In genomic region chr15:8589503-8590116, GRCm38 (mm10) we compare ENCODE assay signal across 8 mouse cellular contexts.
DNase-seq lines count a peak whose midpoint lies in the region; ATAC-seq and TF ChIP-seq lines count a peak whose summit lies in the region.

No protein-coding gene starts in this region.

- no peak for TF ChIP-seq POLR2A in cerebellum, adult 2 months (IDR thresholded peaks at IDR 0.05; ENCODE audit: borderline replicate concordance, insufficient read depth, low read length)

- peak; percentile 52 for DNase-seq in kidney, adult 11 months
- peak; percentile 58 to 75 for DNase-seq in cerebellum, adult 2 months
- DNase-seq in forelimb bud, embryonic 11.5 days (ENCODE audit: low read depth, low spot score), result peak; percentile 84
- peak; percentile 86 for DNase-seq in hindlimb bud, embryonic 11.5 days (ENCODE audit: extremely low spot score, low read depth, low spot score)
- DNase-seq in left cerebral cortex, adult 9 months (ENCODE audit: low spot score in 2 of 2), result peak; percentile 19 to 86
- peak; percentile 75 for DNase-seq in midbrain, embryonic 10.5 days (ENCODE audit: low spot score)
- DNase-seq in spleen, adult 12 weeks (ENCODE audit: low spot score), result peak; percentile 58

- no peak overlapping the region; the same call in 1 of the 2 replicates for H3K4me2 ChIP-seq in kidney, embryonic 14.5 days (replicated peaks; ENCODE audit: low read depth, low read length)

- 20% methylated on average over 11 of the region's 11 CpGs for WGBS in kidney, embryonic 14.5 days
- WGBS in cerebellum, adult 2 months, result 19% methylated on average over 11 of the region's 11 CpGs
- WGBS in midbrain, embryonic 10.5 days, result 24% methylated on average over 11 of the region's 11 CpGs

- no peak overlapping the region for H3K27ac ChIP-seq in kidney, embryonic 14.5 days (ENCODE audit: low read depth, low read length)
- H3K27ac ChIP-seq in cerebellum, adult 2 months (ENCODE audit: insufficient read depth, low read length), result no peak overlapping the region
- no peak overlapping the region for H3K27ac ChIP-seq in midbrain, embryonic 10.5 days (replicated peaks)

- no peaks in the 10 kb centered on the region for H3K27me3 ChIP-seq in kidney, embryonic 14.5 days (ENCODE audit: control insufficient read depth, insufficient read depth, low read length)
- H3K27me3 ChIP-seq in cerebellum, adult 2 months (ENCODE audit: control insufficient read depth, insufficient read depth, low read length), result no peaks in the 10 kb centered on the region
- H3K27me3 ChIP-seq in midbrain, embryonic 10.5 days (ENCODE audit: low read depth, poor library complexity, severe bottlenecking), result no peaks in the 10 kb centered on the region

- no peaks in the 10 kb centered on the region for H3K9me3 ChIP-seq in kidney, embryonic 14.5 days (ENCODE audit: control insufficient read depth, low read length)
- H3K9me3 ChIP-seq in midbrain, embryonic 10.5 days (replicated peaks), result no peaks in the 10 kb centered on the region

- H3K4me1 ChIP-seq in kidney, embryonic 14.5 days (ENCODE audit: control insufficient read depth, insufficient read depth, low read length), result no peaks in the 10 kb centered on the region
- H3K4me1 ChIP-seq in cerebellum, adult 2 months (ENCODE audit: control insufficient read depth, insufficient read depth, low read length), result no peaks in the 10 kb centered on the region
- H3K4me1 ChIP-seq in midbrain, embryonic 10.5 days, result no peaks in the 10 kb centered on the region

- H3K4me3 ChIP-seq in kidney, embryonic 14.5 days (ENCODE audit: low read length), result no peak overlapping the region
- H3K4me3 ChIP-seq in cerebellum, adult 2 months (replicated peaks; ENCODE audit: insufficient read depth, low read depth, low read length), result no peak overlapping the region
- no peak overlapping the region for H3K4me3 ChIP-seq in midbrain, embryonic 10.5 days

- ATAC-seq in kidney, embryonic 14.5 days (ENCODE audit: low FRiP score, low TSS enrichment), result no peak

- H3K36me3 ChIP-seq in kidney, embryonic 14.5 days (ENCODE audit: control insufficient read depth, insufficient read depth, low read length), result no peaks in the 10 kb centered on the region
- H3K36me3 ChIP-seq in midbrain, embryonic 10.5 days, result no peaks in the 10 kb centered on the region

- no peak overlapping the region for H3K9ac ChIP-seq in kidney, embryonic 14.5 days (ENCODE audit: low read depth, low read length)

- TF ChIP-seq CTCF in cerebellum, adult 2 months (IDR thresholded peaks at IDR 0.05; ENCODE audit: borderline replicate concordance, insufficient read depth, low read depth, low read length), result peak; percentile 84
